Mouse (Mus musculus) gastrocnemius, adult 8-10 months (tissue): ENCODE data around the gene Igfbp5. TPM values are rescaled to one million over a fixed set of nuclear protein-coding genes. Genes with fewer than 3 reads are reported as not detected.

Source experiments
- DNase-seq, 2 experiments: peaks; one replicate each; pipeline ENCODE4 v3.0.0; 2022; ENCODE audit warnings: low spot score in 2 of 2
- total RNA-seq, 4 experiments: library from RNA; stranded (reverse); gene quantifications; 2 replicates each; pipeline ENCODE4 v1.2.4; 2022

Igfbp5 gene
- total RNA-seq, 4 experiments from 2014 or later: 100 to 289 (median 178) TPM

DNA sequence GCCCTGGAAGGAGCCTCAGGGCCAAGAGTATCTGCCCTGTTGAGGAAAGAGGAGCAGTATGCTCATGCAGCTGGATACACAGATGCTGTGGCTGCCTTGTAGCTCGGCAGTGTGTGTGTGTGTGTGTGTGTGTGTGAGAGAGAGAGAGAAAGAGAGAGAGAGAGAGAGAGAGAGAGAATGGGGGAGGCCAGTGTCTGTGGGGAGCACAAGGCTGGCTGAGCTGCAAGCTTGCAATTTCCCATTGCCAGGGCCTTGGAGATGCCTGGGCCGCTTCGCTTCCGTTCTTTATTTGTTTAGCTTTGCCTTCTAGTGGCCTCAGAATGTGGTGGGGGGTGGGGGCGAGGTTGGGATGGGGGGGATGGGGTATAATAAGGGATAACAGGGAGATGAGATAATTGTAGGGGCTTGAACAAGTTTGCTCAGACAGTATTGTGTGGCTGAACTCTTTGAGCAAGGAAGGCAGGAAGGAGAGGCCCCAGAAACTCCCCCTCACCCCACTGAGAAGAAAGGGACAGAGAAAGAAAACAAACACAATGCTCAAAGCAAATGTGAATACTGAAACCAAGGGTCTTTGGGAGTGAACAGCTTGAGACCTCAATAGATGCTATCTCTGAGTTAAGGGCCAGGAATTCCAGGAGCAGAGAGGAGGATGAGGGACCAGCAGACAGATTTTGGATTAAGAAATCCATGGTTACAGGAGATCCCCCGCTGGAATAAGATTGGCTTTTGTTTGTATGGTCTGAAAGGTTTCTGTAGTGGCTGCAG is 60.9 kb downstream of the Igfbp5 start:
- no peak for DNase-seq

DNA sequence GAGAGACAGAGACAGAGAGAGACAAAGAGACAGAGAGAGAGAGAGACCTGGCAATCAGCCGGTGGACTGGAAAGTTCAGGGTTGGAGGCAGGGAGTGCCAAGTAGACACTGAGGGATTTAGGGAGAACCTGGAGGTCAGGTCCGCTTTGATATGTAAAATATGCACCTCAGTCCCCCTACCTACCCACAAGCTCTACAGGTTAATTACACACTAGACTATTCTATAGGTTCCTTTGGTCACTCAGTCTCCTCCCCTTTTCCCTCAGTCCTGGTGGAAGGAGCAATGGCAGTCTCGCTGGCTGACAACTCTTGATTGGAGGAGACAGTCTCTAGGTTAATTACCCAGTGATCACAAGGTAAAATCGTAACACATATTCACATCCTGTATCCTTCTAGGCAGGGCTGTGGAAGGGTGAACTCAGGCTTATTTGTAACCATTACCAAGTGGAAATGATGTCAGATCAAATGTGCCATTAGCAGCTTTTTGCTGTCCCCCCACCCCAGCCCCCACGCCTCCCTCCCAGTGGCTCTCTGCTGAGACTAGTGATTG is 61.5 kb downstream of the Igfbp5 start:
- DNase-seq: no peak

DNA sequence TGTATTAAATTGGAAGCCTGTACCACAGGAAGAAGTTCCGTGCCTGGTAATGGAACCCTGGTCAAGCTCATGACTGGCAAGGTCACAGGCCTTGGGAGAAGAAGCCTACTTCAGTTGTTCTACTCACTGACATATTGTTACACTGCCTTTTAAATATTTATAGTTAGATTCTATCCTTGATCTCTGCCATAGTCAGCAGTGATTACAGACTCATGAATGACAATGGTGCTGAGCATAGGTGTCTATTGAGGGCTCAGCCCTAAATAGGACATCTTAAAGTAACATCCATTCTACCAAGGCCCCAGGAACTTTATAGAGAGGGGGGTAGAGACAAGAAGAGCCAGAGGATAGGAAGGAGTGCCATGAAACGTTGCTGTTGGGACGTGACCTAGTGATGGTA is 63.6 kb downstream of the Igfbp5 start:
- DNase-seq: no peak

DNA sequence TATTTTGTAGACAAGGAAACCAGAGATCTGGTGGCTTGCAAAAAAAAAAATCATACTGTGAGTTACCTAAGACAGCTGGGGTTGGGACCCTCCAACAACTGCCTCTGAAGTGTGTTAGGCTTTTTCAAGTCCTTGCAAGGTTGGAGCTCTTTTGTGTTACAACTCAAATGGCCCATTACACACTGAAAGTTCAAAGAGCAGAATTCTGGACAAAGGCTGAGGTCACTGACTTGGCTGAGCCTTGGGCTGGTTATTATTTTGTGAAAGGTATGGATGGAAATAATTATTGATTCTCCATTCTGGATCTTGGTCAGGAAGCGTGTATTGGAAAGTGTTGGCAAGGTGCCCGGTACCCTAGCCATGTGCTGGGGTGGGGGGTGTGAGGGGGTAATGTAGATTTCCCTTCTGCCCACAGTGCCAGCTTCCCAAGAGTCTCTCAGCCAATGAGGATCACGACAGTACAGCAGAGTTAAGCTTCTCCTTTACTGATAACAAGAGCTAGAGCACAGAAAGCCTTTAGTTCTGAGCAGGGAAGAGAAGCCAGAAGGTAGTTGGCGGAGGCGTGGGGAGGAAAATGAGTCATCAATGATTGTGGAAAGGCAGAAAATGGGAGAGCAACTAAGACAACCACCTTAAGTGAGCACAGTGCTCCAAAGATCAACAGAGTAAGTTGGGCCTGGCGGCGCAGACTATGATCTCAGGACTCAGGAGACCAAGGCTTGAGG is 64.6 kb downstream of the Igfbp5 start:
- DNase-seq: no peak

DNA sequence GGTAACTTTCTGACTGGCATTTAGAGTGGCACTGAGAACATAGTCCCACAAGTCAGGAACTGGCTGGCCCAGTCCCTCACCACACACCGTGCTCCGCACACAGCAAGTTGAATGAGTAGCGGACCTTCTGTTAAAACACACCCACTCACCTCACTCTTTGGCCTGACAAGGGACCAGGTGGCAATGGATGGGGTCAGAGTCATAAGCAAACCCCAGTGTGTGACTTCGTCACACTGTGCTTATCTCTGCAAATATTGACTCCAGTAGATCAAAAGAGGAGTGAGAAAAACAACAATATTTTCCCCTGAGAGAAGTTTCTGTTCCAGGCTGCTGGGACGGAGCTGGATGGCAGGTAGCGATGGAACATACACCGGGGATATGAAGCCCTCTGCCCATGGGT is 65.4 kb downstream of the Igfbp5 start:
- no peak for DNase-seq

Other genes with a start within 250 kb of the Igfbp5 start
- gene Ankar, start 174.3 kb downstream of the Igfbp5 start, total RNA-seq: not detected
- gene Rpl37a, start 163.6 kb downstream of the Igfbp5 start, total RNA-seq: 100 to 1,000 TPM; 624 to 741 (median 668) TPM
- under 1 TPM in 3 of 4 experiments, not detected in 1; 0.21 to 0.53 (median 0.29) TPM for gene Igfbp2, start 50.4 kb downstream of the Igfbp5 start, total RNA-seq
- not detected for gene Tnp1, start 141.0 kb upstream of the Igfbp5 start, total RNA-seq